Mouse (Mus musculus) gastrocnemius, postnatal 10 days (tissue): Measurements from ENCODE around the gene Tor1b. TPM values are rescaled to one million over a fixed set of nuclear protein-coding genes. Genes with fewer than 3 reads are reported as not detected.
"Not testable (repeated sequence)": the region's sequence is repeated elsewhere in the genome, so short reads cannot be mapped to it uniquely, and the experiment has no call there.

Source experiments
- DNase-seq: peaks from one replicate; pipeline ENCODE4 v3.0.0; 2021; ENCODE audit warnings: mixed read lengths
- long read RNA-seq, 2 experiments: library from polyadenylated mRNA; stranded (forward); transcript quantifications; one replicate each; pipeline ENCODE4 v2.0.0; 2021
- total RNA-seq, 2 experiments: library from RNA; stranded (reverse); gene quantifications; 2 replicates each; pipeline ENCODE4 v1.2.3; 2021

The Tor1b gene
- 10 to 100 TPM; 20.9 to 23.4 TPM for total RNA-seq
- long read RNA-seq, experiment 1, transcript Tor1b-201 (5 exons, 3,039 nt): major isoform, 20 of 30 reads
- long read RNA-seq, experiment 1, partial matches to known transcripts: 3 of 30 reads
- long read RNA-seq, experiment 1, other reads (novel, unspliced or antisense): 7 of 30 reads
- long read RNA-seq, experiment 2, transcript Tor1b-201 (5 exons, 3,039 nt): major isoform, 17 of 28 reads
- long read RNA-seq, experiment 2, partial matches to known transcripts: 1 of 28 reads
- long read RNA-seq, experiment 2, other reads (novel, unspliced or antisense): 7 of 28 reads

- peak; percentile 76 for DNase-seq
These were observed at the start of gene Tor1b for GRCm38 (mm10) chr2:30952824-30953490. Tor1b (plus strand) TSS chr2:30952959.

DNA sequence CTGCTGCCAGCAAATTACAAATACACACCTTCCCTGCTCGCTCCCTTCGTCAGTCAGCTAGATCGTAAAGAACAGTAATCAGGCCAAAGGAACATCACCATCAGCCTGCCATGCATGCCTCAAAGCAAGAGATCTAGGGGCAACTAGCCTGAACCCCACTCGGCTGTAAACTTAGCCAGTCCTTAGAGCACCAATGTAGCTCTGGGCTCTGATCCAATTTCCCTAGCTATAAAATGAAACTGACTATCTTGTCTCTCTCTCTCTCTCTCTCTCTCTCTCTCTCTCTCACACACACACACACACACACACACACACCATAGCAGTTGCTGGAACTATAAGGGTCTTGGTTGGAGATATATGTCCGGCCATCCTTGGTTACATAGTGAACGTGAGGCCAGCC is 48.5 kb upstream of the Tor1b start:
- no peak for DNase-seq

- no peak for DNase-seq
These were observed 47.8 kb upstream of the Tor1b start for GRCm38 (mm10) chr2:30904991-30905390.

DNA sequence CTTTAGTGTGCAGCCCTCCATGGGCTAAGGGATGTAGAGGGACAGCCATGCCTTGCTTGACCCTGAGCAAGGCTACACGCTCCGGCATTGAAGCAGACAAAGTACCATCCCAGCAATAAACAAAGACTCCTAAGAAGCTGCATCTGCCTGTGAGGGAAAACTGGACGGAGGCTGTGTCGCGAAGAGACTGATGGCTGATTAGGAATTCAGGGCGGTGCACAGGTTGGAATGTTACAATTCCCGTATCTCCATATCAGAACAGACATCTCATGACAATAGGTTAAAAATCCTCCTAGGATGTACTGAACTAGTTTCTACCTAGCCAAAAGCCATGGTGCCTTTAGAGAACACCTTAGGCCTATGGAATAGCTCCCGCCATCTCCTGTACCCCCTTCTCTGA is 46.9 kb upstream of the Tor1b start:
- DNase-seq: no peak

- DNase-seq: no peak
These were observed 46.1 kb upstream of the Tor1b start for GRCm38 (mm10) chr2:30906641-30907040.

- DNase-seq: peak; percentile 70
These were observed 40.4 kb upstream of the Tor1b start for GRCm38 (mm10) chr2:30912291-30912773.

- no peak for DNase-seq
These were observed 39.7 kb upstream of the Tor1b start for GRCm38 (mm10) chr2:30913022-30913421.

DNA sequence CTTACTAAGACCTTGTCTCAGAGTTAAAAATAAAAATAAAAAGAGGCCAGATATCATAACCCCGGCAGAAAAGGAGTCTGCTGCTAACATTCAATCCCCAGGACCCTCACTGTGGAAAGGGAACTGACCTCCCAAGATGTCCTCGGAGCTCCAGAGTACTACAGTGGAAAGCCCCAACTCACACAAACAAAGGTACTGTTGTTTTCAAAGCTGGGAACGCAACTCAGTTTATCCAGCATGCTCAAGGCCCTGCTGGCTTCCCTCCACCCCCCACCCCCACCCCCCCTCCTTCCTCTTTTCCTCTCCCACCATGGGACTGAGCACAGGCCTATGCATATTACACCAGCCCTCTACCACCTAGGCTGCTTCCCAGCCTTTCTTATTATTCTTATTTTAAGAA is 37.9 kb upstream of the Tor1b start:
- no peak for DNase-seq

GRCm38 (mm10) chr2:30915376-30915775 is 37.4 kb upstream of the Tor1b start:
- no peak for DNase-seq

DNA sequence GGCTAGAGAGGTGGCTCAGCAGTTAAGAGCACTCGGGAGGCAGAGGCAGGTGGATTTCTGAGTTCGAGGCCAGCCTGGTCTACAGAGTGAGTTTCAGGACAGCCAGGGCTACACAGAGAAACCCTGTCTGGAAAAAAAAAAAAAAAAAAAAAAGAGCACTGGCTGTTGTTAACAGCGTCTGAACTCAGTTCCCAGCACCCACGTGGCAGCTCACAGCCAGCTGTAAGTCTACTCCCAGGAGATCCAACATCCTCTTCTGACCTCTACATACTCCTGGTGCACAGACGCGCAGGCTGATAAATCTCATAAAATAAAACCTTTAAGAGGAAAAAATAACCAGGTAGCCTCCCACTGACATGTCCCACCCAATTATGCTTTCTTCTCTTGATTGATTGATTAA is 36.8 kb upstream of the Tor1b start:
- DNase-seq: not testable (repeated sequence)

DNA sequence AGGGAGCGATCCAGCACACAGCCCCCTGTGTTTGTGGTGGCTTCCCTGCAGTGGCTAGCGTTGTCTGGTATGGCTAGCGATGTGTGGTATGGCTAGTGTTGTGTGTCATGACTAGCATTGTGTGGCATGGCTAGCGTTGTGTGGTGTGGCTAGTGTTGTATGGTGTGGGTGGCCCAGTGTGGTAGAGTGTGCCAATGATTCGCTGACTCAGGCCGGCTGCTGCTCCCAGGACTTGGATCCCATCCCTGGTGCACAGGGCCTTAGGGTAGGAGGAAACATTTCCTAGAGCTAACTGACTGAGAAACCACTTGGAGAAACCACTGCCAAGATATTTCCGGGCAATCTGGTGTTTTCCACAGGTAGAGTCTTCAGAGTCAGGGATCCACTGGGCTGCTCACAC is 35.1 kb upstream of the Tor1b start:
- no peak for DNase-seq

DNA sequence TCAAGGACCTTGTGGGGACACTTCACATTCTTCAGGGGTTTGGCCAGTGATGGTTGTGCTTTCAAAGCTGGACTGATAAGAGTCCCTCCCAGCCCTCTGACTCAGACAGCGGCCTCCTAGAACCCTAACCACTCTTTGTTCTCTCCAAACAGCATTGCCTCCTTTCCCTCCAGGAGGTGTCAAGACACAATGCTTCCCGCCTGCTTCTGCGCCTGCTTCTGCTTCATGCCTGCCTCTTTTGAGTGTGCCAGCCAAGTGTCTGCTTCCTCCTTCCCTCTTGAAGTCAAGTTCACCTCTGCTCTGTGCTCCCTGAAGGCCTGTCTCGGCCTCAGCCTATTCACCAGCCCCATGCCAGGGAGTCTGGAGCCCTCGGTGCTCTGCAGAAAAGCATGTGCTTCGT is 34.6 kb upstream of the Tor1b start:
- no peak for DNase-seq

DNA sequence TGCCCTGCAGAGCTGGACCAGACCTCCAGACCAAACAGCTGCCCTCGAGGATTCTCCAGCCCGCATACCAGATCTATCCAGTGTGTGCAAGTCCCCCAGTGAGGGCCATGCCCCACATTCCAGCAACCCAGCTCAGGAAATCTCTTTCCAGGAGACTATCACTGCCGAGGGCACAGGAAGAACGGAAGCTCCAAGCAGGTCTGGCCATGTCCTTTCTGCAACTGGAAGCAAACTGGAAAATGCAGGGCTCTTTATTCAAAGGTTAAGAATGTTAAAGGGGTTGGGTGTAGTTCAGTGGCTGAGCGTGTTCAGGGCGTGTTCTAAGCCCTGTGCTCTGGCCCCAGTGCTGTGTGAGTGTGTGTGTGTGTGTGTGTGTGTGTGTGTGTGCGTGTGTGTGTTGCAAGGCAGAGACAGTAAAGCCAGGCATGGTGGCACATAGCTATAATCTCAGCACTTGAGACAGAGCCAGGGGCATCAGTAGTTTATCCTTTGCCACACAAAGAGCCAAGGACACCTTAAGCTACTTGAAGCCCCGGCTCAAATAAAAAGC is 33.9 kb upstream of the Tor1b start:
- DNase-seq: no peak

DNA sequence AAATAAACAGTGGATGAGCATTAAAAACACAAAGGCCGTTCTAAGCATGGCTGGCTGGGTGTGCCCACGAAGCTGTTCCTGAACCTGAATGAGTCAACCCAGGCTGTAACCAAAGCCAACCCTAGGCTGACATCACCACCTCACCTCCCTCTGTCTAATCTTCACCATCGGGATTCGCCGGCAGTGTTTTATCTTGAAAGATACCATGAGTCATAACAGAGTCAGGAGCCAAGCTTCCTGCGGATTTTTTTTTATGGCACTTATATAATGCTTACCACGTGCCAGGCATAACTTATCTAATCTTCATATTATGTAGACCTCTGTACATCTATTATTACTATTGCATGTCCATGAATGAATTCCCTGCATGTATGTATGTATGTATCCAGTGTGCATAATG is 32.5 kb upstream of the Tor1b start:
- DNase-seq: no peak

GRCm38 (mm10) chr2:30923099-30923498 is 29.7 kb upstream of the Tor1b start:
- no peak for DNase-seq

GRCm38 (mm10) chr2:30925181-30925580 is 27.6 kb upstream of the Tor1b start:
- no peak for DNase-seq

- no peak for DNase-seq
These were observed 26.4 kb upstream of the Tor1b start for GRCm38 (mm10) chr2:30926381-30926780.

DNA sequence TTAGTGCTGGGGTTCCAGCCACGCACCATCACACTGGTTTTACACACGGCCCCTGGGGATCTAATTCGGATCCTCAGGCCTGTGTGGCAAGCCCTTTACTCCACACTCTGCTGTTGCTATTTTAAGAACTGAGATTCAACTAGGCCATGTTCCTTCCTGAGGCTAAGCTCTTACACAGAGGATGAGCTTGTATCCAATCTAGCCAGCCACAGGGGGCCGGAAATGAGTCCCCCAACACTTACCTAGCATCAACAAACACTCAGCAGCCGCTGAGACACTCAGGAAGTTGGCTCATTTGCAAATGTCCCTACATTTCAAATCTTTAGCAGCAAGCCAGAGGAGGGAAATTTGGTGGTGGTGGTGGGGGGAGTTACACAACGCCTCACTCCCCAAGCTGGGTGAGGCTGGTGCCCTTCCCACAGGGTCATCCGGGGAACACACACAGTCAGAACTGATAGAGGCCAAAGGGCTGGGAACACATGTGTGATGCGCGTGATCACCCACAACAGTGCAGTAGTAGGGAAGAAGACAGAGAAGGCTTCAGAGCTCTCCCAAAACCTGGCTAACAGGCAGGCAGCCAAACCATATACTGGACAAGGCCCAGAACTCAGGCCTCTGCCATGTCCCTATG is 25.5 kb upstream of the Tor1b start:
- no peak for DNase-seq

DNA sequence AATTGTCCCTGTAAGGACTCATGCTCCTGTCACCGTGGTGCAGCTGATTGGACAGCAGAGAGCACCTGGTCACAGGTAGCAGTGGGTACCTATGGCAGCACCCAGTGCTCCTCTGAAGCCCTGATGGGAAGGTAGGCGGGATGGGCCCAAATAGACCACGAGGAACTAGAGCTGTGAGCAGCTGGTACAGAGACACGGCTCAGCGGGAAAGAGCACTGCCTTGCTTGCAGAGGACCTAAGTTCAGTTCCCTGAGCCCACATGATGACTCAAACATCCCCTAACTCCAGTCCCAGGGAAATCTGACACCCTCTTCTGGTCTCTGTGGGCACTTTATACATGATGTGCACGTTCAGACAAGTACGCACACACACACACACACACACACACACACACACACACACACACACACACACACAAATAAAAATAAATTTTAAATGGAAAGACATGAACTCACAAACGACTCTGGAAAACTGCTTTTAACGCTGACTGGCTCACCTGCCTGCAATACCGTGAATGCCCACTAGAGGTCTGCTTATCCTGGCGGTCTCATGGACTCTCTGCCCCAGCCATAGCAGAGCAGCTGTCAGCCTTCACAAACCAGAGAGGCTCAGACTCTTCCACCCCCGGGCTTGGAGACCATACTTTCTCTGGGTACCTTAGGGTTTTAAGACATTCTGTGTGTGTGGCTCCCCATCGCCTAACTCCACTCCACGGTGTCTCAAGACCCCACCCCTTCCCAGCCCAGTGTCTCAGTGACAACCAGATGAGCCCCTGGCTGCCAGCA is 24.7 kb upstream of the Tor1b start:
- peak; percentile 91 for DNase-seq

DNA sequence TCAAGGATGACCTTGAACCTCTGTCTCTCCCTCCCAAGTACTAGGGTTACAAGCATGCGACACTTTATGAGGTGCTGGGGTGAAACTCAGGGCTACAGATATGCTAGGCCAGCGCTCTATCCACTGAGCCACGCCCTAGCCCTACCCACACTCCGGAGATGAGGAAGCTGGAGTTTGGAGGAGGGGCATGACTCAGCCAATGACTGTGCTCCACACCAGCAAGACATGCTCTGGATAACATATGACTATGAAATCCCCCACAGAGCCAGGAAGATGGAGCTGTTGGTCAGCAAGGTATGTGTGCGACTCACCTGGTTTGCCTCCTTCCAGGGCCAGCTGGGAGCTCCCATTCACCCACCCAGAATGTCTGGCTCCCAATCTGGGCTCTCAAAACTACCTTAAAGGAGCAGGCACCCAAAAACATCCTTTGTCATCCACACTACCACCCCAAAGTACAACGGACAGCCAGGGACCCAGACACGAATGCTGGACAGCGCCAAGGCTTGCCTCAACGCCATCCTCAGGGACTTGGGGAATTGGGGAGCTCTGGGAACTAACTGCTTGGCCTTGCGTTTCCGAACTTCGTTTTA is 23.8 kb upstream of the Tor1b start:
- no peak for DNase-seq

DNA sequence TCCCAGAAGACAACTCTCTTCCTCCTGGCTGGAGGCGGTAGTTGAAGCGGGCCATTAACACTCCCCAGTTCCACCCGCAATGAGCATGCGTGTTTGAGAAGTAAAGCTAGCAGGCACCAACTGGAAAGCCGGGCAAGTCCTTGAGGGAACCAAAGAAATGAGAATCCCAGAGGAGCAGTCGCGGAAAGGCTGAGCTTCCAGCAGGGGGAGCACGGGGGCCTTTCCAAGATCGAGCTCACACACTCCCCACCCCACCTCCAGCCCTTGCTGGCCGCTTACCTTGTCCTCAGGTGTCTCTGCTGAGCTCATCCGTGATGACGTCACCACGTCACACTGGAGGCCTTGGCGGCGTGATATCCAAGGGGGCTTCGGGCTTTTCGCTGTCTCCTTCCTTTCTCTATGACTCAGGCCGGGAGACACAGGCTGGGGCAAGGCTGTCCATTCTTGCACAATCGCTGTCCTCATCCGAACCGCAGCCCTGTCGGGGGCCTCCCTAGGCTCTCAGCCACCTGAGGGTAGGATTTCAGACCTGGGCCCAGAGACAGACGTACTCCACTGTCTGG is 23.2 kb upstream of the Tor1b start, which contains the start of gene Ptges:
Gene Ptges, minus strand, starts transcription at position 381 of the 563 bp plus-strand sequence.
- DNase-seq: peak; percentile 68
